Comparison of ENCODE assay signal across 10 mouse cellular contexts in the genomic region with DNA sequence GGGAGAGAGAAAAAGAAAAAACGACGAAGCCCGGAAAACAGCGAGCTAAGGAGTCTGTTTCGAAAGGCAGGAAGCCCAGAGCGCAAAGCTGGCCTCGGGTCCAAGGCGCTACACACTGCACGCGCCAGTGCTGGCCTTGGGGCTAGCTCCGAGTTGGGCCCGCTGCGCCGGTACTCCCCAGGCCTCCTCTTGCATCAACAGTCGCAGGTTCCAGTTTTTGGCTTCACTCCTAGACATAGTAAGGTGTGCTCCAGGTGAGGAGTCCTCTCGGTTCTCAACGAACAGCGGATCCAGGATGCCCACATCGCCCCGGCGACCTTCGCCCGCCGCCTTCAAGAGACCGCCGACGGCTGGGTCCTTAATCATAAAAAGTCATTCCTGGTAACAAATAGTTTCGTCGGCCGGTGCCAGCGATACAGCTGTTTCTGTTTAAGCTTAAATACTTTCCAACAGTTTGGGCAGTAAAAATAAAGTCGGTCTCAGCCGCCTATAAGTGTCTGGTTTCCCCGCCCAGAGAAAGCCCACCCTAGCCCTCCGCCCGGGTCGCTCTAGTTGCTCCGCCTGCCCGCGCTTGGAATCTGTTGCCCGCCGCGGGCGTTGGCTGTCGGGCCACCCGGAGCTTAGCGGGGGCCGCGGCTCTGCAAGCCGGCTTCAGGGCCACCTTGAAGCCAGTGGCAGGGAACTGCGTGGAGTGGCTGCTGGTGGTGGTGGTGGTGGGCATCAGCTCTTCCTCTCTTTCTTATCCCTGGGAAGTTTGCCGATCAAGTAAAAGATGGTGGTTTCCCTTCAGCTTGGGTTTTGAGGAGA. TPM values are rescaled to one million over a fixed set of nuclear protein-coding genes. Genes with fewer than 3 reads are reported as not detected.
A peak's percentile ranks its signal among the peaks of the same experiment; 100 is the strongest.
DNase-seq lines count a peak whose midpoint lies in the region; ATAC-seq and TF ChIP-seq lines count a peak whose summit lies in the region.
"Had no signal": no experiment of that assay in that cellular context is flagged by ENCODE, and none has a peak within 500 bp of the region (broad histone marks: within the 10 kb centered on the region; RNA-seq: fewer than 3 reads in every experiment).

No protein-coding gene starts in this region.

- H3K4me3 ChIP-seq in hindbrain, embryonic 10.5 days, result peak overlapping the region; percentile 80
- no peak overlapping the region for H3K4me3 ChIP-seq in hindbrain, postnatal 0 days (ENCODE audit: low read length)
- H3K4me3 ChIP-seq in limb, embryonic 13.5 days, result peak overlapping the region; percentile 77

- DNase-seq in hindbrain, embryonic 10.5 days (ENCODE audit: low spot score), result peak; percentile 60
- DNase-seq in hindbrain, postnatal 0 days (ENCODE audit: low spot score), result no peak
- peak; percentile 45 for DNase-seq in thymus, postnatal 4 days
- no peak for DNase-seq in thymus, postnatal 36 days
- no peak for DNase-seq in layer of hippocampus, postnatal 10 days (ENCODE audit: low spot score in 2 of 2)
- no peak for DNase-seq in adrenal gland, postnatal 14 days
- no peak for DNase-seq in left cerebral cortex, adult 9 months (ENCODE audit: low spot score in 2 of 2)
- DNase-seq: lung, adult 18-20 months had no signal

- H3K27me3 ChIP-seq in hindbrain, embryonic 10.5 days (ENCODE audit: insufficient read depth, poor library complexity, severe bottlenecking), result peaks cover 90% of the 10 kb centered on the region
- peaks cover 42% of the 10 kb centered on the region for H3K27me3 ChIP-seq in hindbrain, postnatal 0 days (ENCODE audit: insufficient read depth, low read length)
- H3K27me3 ChIP-seq in limb, embryonic 13.5 days, result peaks cover 66% of the 10 kb centered on the region

- H3K27ac ChIP-seq in hindbrain, embryonic 10.5 days, result no peak overlapping the region
- no peak overlapping the region for H3K27ac ChIP-seq in hindbrain, postnatal 0 days
- H3K27ac ChIP-seq in limb, embryonic 13.5 days, result peak overlapping the region; percentile 86

- H3K4me2 ChIP-seq in hindbrain, postnatal 0 days (ENCODE audit: low read depth, low read length), result no peak overlapping the region
- H3K4me2 ChIP-seq in limb, embryonic 13.5 days (replicated peaks), result peak overlapping the region; percentile 91

- H3K9me3 ChIP-seq in hindbrain, embryonic 10.5 days, result no peaks in the 10 kb centered on the region
- H3K9me3 ChIP-seq in hindbrain, postnatal 0 days (ENCODE audit: low read length), result no peaks in the 10 kb centered on the region
- H3K9me3 ChIP-seq in limb, embryonic 13.5 days, result no peaks in the 10 kb centered on the region

- ATAC-seq in hindbrain, postnatal 0 days, result no peak
- ATAC-seq in limb, embryonic 13.5 days (ENCODE audit: low FRiP score, low read depth), result no peak

- no peak for TF ChIP-seq CTCF in hindbrain, postnatal 0 days (IDR thresholded peaks at IDR 0.05; ENCODE audit: low read depth)

- peaks cover 86% of the 10 kb centered on the region for H3K4me1 ChIP-seq in hindbrain, embryonic 10.5 days (replicated peaks)
- peaks cover 22% of the 10 kb centered on the region for H3K4me1 ChIP-seq in hindbrain, postnatal 0 days (ENCODE audit: insufficient read depth, low read length)
- peaks cover 90% of the 10 kb centered on the region for H3K4me1 ChIP-seq in limb, embryonic 13.5 days

- H3K36me3 ChIP-seq in hindbrain, embryonic 10.5 days, result peaks cover 11% of the 10 kb centered on the region
- peaks cover 10% of the 10 kb centered on the region; the same call in 1 of the 2 replicates for H3K36me3 ChIP-seq in hindbrain, postnatal 0 days (ENCODE audit: insufficient read depth, low read length)
- H3K36me3 ChIP-seq in limb, embryonic 13.5 days, result peaks cover 10% of the 10 kb centered on the region

- no peak overlapping the region for H3K9ac ChIP-seq in hindbrain, postnatal 0 days (replicated peaks; ENCODE audit: low read length)
- H3K9ac ChIP-seq in limb, embryonic 13.5 days, result peak overlapping the region; percentile 51

- under 1% methylated on average over 52 of the region's 52 CpGs for WGBS in hindbrain, embryonic 10.5 days
- 2% methylated on average over 52 of the region's 52 CpGs for WGBS in hindbrain, postnatal 0 days
- under 1% methylated on average over 52 of the region's 52 CpGs for WGBS in limb, embryonic 13.5 days

RNA-seq across cellular contexts. Expression of a gene that starts 1.9 kb away (rescaled TPM):
- 11.2 and 13.0 TPM in 2 replicates for polyA plus RNA-seq in hindbrain, embryonic 10.5 days (2016; fragmentation: Nextera tagmentation; extraction: Ambion mirVana)
- total RNA-seq in hindbrain, postnatal 0 days (2014; rRNA removed), result 10.0 and 11.4 TPM in 2 replicates
- 6.5 and 7.6 TPM in 2 replicates for polyA plus RNA-seq in hindbrain, postnatal 0 days (2015; fragmentation: Nextera tagmentation; extraction: Ambion mirVana)
- 9.4 and 10.6 TPM in 2 replicates for polyA plus RNA-seq in limb, embryonic 13.5 days (2015; fragmentation: Nextera tagmentation; extraction: Ambion mirVana)
- 10 to 100 TPM; 12.4 to 13.1 TPM for total RNA-seq in layer of hippocampus, postnatal 10 days (2021)
- 13.1 and 16.7 TPM in 2 replicates for total RNA-seq in adrenal gland, postnatal 14 days (2021)

RNA-seq across cellular contexts. Expression of a gene that starts 19.9 kb away (rescaled TPM):
- polyA plus RNA-seq in hindbrain, embryonic 10.5 days (2016; fragmentation: Nextera tagmentation; extraction: Ambion mirVana), result 86.6 and 112 TPM in 2 replicates
- 14.6 and 18.9 TPM in 2 replicates for total RNA-seq in hindbrain, postnatal 0 days (2014; rRNA removed)
- 7.0 and 7.4 TPM in 2 replicates for polyA plus RNA-seq in hindbrain, postnatal 0 days (2015; fragmentation: Nextera tagmentation; extraction: Ambion mirVana)
- 62.8 and 66.7 TPM in 2 replicates for polyA plus RNA-seq in limb, embryonic 13.5 days (2015; fragmentation: Nextera tagmentation; extraction: Ambion mirVana)
- 1 to 10 TPM; 4.7 to 5.0 TPM for total RNA-seq in layer of hippocampus, postnatal 10 days (2021)
- total RNA-seq in adrenal gland, postnatal 14 days (2021), result 7.4 and 7.7 TPM in 2 replicates

RNA-seq across cellular contexts. Expression of a gene that starts 43.4 kb away (rescaled TPM):
- 4.4 and 8.2 TPM in 2 replicates for polyA plus RNA-seq in hindbrain, embryonic 10.5 days (2016; fragmentation: Nextera tagmentation; extraction: Ambion mirVana)
- total RNA-seq in hindbrain, postnatal 0 days (2014; rRNA removed), result 33.6 and 41.3 TPM in 2 replicates
- polyA plus RNA-seq in hindbrain, postnatal 0 days (2015; fragmentation: Nextera tagmentation; extraction: Ambion mirVana), result 22.4 and 23.7 TPM in 2 replicates
- polyA plus RNA-seq in limb, embryonic 13.5 days (2015; fragmentation: Nextera tagmentation; extraction: Ambion mirVana), result 10.7 and 11.3 TPM in 2 replicates
- total RNA-seq in layer of hippocampus, postnatal 10 days (2021), result 10 to 100 TPM; 49.2 to 51.2 TPM
- 105 and 156 TPM in 2 replicates for total RNA-seq in adrenal gland, postnatal 14 days (2021)

RNA-seq across cellular contexts. Expression of a gene that starts 54.7 kb away (rescaled TPM):
- polyA plus RNA-seq in hindbrain, embryonic 10.5 days (2016; fragmentation: Nextera tagmentation; extraction: Ambion mirVana), result not detected in 2 replicates
- not detected in 2 replicates for total RNA-seq in hindbrain, postnatal 0 days (2014; rRNA removed)
- not detected in 2 replicates for polyA plus RNA-seq in hindbrain, postnatal 0 days (2015; fragmentation: Nextera tagmentation; extraction: Ambion mirVana)
- polyA plus RNA-seq in limb, embryonic 13.5 days (2015; fragmentation: Nextera tagmentation; extraction: Ambion mirVana), result not detected in 2 replicates
- not detected for total RNA-seq in layer of hippocampus, postnatal 10 days (2021)
- not detected in 2 replicates for total RNA-seq in adrenal gland, postnatal 14 days (2021)
- polyA plus RNA-seq: spleen, adult 2 months had no signal

Comparison
In these comparisons a context has a peak if more than half of its experiments do, and no peak if none do; other contexts are left out.
1. DNase-seq: peak in hindbrain, embryonic 10.5 days (single experiment) and thymus, postnatal 4 days (single experiment); none in hindbrain, postnatal 0 days (single experiment), thymus, postnatal 36 days (0 of 2), layer of hippocampus, postnatal 10 days (0 of 2), adrenal gland, postnatal 14 days (single experiment) and left cerebral cortex, adult 9 months (0 of 2).